Mouse (Mus musculus) gastrocnemius, adult 2 months (tissue): Measurements from ENCODE around the gene Sertad3. TPM values are rescaled to one million over a fixed set of nuclear protein-coding genes. Genes with fewer than 3 reads are reported as not detected.

ENCODE experiments used
- DNase-seq: peaks from one replicate; pipeline ENCODE4 v3.0.0; 2022
- H3K27ac ChIP-seq: fragments of 200-600 bp; 2 replicates; pipeline ENCODE4 v1.8.1; 2022; ENCODE audit warnings: mild to moderate bottlenecking
- H3K4me3 ChIP-seq: fragments of 200-600 bp; 2 replicates; pipeline ENCODE4 v1.8.1; 2022; ENCODE audit warnings: mild to moderate bottlenecking, moderate library complexity
- CTCF ChIP-seq: fragments of 200-600 bp; IDR thresholded peaks from 2 replicates; pipeline ENCODE4 v1.8.1; 2022; ENCODE audit warnings: antibody characterized with exemption, mild to moderate bottlenecking, moderate library complexity
- intact Hi-C: fragments of 180-260 bp; cut with DNase I; formaldehyde crosslinking; loops from one replicate; pipeline ENCODE4 v1.15.1; 2025
- total RNA-seq, 2 experiments: library from RNA; stranded (reverse); gene quantifications; 2 replicates each; pipeline ENCODE4 v1.2.3; 2021

Sertad3 gene
- total RNA-seq, 2 experiments from 2014 or later, result 3.3 to 7.1 TPM

- peak; percentile 60 for DNase-seq
These were observed 25.0 kb upstream of the Sertad3 start for GRCm38 (mm10) chr7:27448421-27449206.

GRCm38 (mm10) chr7:27449256-27449862 is 24.2 kb upstream of the Sertad3 start:
- intact Hi-C loops, result loop anchor here (1.0 to 5.0 kb wide), 3 partner anchors 23 to 112 kb away; partner anchors contain the start of gene Ltbp4
- H3K27ac ChIP-seq, result peak overlapping the region; percentile 87
- DNase-seq, result peak; percentile 66
- peak overlapping the region; percentile 81 for H3K4me3 ChIP-seq
- peak; percentile 70 for TF ChIP-seq CTCF

More at GRCm38 (mm10) chr7:27448421-27449206, 25.0 kb upstream of the Sertad3 start:
- TF ChIP-seq CTCF, result no peak
- intact Hi-C loops, result loop anchor here (1.0 to 5.0 kb wide), 3 partner anchors 24 to 111 kb away; partner anchors contain the start of gene Ltbp4
- Histone ChIP-seq H3K4me3 (peak overlapping the region; percentile 81), H3K27ac (peak overlapping the region; percentile 87)

GRCm38 (mm10) chr7:27451359-27451758 is 22.2 kb upstream of the Sertad3 start:
- H3K27ac ChIP-seq, result no peak overlapping the region
- TF ChIP-seq CTCF, result no peak
- intact Hi-C loops, result no loop called here
- H3K4me3 ChIP-seq, result no peak overlapping the region
- DNase-seq, result no peak

DNA sequence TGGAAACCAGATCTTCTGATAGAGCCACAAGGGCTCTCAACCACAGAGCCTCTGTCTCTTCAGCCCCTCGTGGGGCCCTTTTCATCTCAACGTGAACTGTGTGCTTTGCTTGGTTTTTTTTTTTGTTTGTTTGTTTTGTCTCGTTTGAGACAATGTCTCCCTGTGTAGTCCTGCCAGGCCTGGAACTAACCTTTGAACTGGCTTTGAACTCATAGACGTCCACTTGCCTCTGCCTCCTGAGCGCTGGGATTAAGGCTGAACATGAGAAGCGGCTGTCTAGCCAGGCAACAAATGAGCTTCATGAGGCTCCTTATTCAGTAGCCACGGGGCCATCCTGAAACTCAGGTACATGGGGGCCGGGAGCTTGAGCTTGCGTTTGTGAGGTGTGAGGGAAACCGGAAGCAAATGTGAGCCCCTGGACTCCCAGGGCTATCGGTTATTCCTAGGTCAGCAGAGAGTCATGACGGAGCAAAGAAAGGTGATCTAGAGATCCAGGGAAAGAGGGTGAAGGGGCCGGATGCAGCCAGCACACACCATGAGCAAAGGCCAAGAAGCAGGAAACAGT is 21.3 kb upstream of the Sertad3 start:
- H3K27ac ChIP-seq, result no peak overlapping the region
- no peak for TF ChIP-seq CTCF
- intact Hi-C loops, result no loop called here
- no peak for DNase-seq
- no peak overlapping the region for H3K4me3 ChIP-seq

- no peak overlapping the region for H3K4me3 ChIP-seq
- H3K27ac ChIP-seq, result no peak overlapping the region
- DNase-seq, result no peak
- TF ChIP-seq CTCF, result no peak
- intact Hi-C loops, result no loop called here
These were observed 19.0 kb upstream of the Sertad3 start for GRCm38 (mm10) chr7:27454461-27455121.

DNA sequence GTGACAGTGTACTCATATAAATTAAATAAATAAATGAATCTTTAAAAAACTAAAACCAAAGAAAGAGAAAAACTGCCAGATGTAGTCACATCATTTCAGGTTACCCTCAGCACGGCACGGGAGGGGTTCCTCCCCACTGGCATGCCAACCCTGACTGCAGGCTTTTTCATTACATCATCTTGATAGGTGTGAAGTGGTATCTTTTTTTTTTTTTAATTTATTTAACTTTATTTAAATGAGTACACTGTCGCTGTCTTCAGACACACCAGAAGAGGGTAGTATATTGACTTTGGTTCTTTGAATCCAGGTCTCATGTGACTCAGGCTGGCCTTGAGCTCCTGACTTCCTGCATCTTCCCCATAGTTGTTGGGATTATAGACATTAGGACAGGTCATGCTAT is 18.3 kb upstream of the Sertad3 start:
- Histone ChIP-seq H3K4me3 (no peak overlapping the region), H3K27ac (no peak overlapping the region)
- no peak for TF ChIP-seq CTCF
- no peak for DNase-seq
- intact Hi-C loops, result no loop called here

DNA sequence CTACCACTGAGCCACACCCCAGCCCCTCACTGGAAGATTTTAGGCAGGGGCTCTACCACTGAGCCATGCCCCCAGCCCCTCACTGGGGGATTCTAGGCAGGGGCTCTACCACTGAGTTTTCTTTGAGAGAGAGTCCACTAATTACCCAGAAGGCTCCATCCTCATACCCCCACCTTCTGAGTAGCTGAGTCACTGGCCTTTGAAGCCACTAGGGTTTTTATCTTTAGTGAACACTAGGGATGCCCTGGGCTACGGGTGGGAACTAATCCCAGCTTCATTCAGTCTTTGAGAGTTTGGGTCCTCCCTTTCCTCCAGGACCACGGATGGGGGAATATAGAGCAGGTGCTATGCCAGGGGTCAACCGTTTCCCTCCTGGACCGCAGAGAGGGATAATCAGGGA is 15.0 kb upstream of the Sertad3 start:
- H3K27ac ChIP-seq, result no peak overlapping the region
- H3K4me3 ChIP-seq, result no peak overlapping the region
- intact Hi-C loops, result no loop called here
- no peak for DNase-seq
- TF ChIP-seq CTCF, result no peak

DNA sequence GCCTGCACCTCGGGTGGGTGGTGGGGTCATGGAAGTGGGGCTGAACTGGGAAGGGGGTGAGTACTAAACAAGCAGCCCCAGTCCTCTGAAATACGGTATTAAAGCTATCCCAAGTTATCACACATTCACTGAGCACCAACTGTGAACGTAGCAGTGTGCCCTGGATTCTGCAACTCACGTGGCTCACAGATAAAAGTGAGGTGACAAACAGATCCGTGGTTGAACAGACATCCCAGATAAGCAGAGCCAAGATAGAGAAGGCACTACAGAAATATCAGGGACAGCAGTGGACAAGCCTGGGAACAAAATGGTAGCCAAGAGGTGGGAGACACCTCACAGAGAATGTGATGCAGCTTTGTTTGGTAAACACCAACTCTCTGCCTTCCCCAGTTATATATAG is 13.9 kb upstream of the Sertad3 start:
- Histone ChIP-seq H3K27ac (no peak overlapping the region), H3K4me3 (no peak overlapping the region)
- no peak for DNase-seq
- intact Hi-C loops, result no loop called here
- TF ChIP-seq CTCF, result no peak

- DNase-seq, result no peak
- Histone ChIP-seq H3K4me3 (no peak overlapping the region), H3K27ac (no peak overlapping the region)
- intact Hi-C loops, result no loop called here
- TF ChIP-seq CTCF, result no peak
These were observed 13.1 kb upstream of the Sertad3 start for GRCm38 (mm10) chr7:27460477-27460876.

DNA sequence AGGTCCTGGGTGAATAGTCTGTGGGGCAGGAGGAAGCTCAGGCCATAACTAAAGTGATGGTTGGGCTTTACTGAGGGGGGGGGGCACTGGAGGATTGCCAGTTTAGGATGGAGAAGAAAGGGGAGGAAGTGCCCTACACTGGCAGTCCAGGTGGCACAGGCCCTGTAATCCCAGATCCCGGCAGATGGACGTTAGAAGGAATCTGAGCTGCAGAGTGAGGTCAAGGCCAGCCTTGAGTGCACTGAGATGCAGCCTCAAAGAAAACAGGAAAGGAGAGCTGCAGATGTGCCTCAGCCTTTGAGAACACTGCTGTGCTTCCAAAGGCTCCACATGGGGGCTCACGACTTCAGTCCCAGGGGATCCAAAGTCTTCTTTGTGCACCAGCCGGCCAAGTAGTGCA is 5.9 kb upstream of the Sertad3 start:
- DNase-seq, result no peak
- no peak for TF ChIP-seq CTCF
- Histone ChIP-seq H3K27ac (no peak overlapping the region), H3K4me3 (no peak overlapping the region)
- intact Hi-C loops, result no loop called here

GRCm38 (mm10) chr7:27471390-27472120 is 2.0 kb upstream of the Sertad3 start:
- intact Hi-C loops, result loop anchor here (1.0 kb wide), 1 partner anchor 22 kb away; no protein-coding TSS in a partner anchor
- DNase-seq, result no peak

GRCm38 (mm10) chr7:27472596-27472995 is 972 bp upstream of the Sertad3 start:
- TF ChIP-seq CTCF, result no peak
- DNase-seq, result no peak
- peak overlapping the region; percentile 79 for H3K4me3 ChIP-seq
- H3K27ac ChIP-seq, result peak overlapping the region; percentile 96
- intact Hi-C loops, result loop anchor here (1.0 kb wide), 1 partner anchor 23 kb away; no protein-coding TSS in a partner anchor

More at GRCm38 (mm10) chr7:27471390-27472120, 2.0 kb upstream of the Sertad3 start:
- no peak for TF ChIP-seq CTCF
- no peak overlapping the region for H3K27ac ChIP-seq
- H3K4me3 ChIP-seq, result no peak overlapping the region
